Mouse (Mus musculus) spleen, adult 2 months (tissue): ENCODE measurements around the gene Nup98. TPM values are rescaled to one million over a fixed set of nuclear protein-coding genes. Genes with fewer than 3 reads are reported as not detected.

Experiments
- DNase-seq, 2 experiments: peaks; one replicate each; pipeline versions ENCODE4 v3.0.0 to v3.0.0-alpha.2; 2012 to 2021; ENCODE audit warnings: low spot score in 2 of 2, low read depth in 1 of 2
- H3K27ac ChIP-seq: fragments of 200-500 bp; 2 replicates; pipeline ENCODE4 v1.5.1; 2012; ENCODE audit warnings: low read length, inconsistent platforms; ENCODE audit not compliant: insufficient read depth
- H3K27me3 ChIP-seq: fragments of 200-500 bp; 2 replicates; pipeline ENCODE4 v1.6.1; 2012; ENCODE audit warnings: mild to moderate bottlenecking, moderate library complexity, low read length, inconsistent platforms; ENCODE audit not compliant: control insufficient read depth, insufficient read depth
- H3K36me3 ChIP-seq: fragments of 200-500 bp; 2 replicates; pipeline ENCODE4 v1.6.1; 2012; ENCODE audit warnings: mild to moderate bottlenecking, low read length, inconsistent platforms; ENCODE audit not compliant: control insufficient read depth, insufficient read depth
- H3K4me1 ChIP-seq: fragments of 200-500 bp; 2 replicates; pipeline ENCODE4 v1.6.1; 2011; ENCODE audit warnings: inconsistent platforms; ENCODE audit not compliant: control insufficient read depth, insufficient read depth, insufficient read length
- H3K4me3 ChIP-seq: fragments of 200-500 bp; 2 replicates; pipeline ENCODE4 v1.5.1; 2011; ENCODE audit warnings: mild to moderate bottlenecking, inconsistent platforms; ENCODE audit not compliant: insufficient read depth, insufficient read length; ENCODE audit errors: extremely low read depth
- CTCF ChIP-seq: fragments of 200-500 bp; IDR thresholded peaks from 2 replicates; pipeline ENCODE4 v1.5.1; 2011; ENCODE audit warnings: mild to moderate bottlenecking, inconsistent platforms; ENCODE audit not compliant: insufficient read depth, insufficient read length, insufficient replicate concordance; ENCODE audit errors: extremely low read depth
- POLR2A ChIP-seq: fragments of 200-500 bp; IDR thresholded peaks from 2 replicates; pipeline ENCODE4 v1.6.1; 2011; ENCODE audit warnings: low read depth, low read length, inconsistent platforms
- WGBS: fragments of 180-500 bp; shearing (Covaris S2); methylation state at CpG from one replicate; pipeline ENCODE4 v1.1.7; 2018; 5-methylcytosine and 5-hydroxymethylcytosine counted together
- polyA plus RNA-seq: library from polyadenylated mRNA; depleted of rRNA; stranded (reverse); fragments of >200 nt; gene quantifications from 2 replicates; pipeline ENCODE4 v1.2.3, GENCODE M21; 2012

The Nup98 gene
- polyA plus RNA-seq, 1 experiment = 11.5 TPM

- Histone ChIP-seq H3K27me3 (no peaks in the 10 kb centered on the region), H3K4me1 (no peaks in the 10 kb centered on the region), H3K36me3 (peaks cover 12% of the 10 kb centered on the region; the same call in 1 of the 2 replicates), H3K27ac (no peak overlapping the region), H3K4me3 (no peak overlapping the region)
- no peak for TF ChIP-seq CTCF
- TF ChIP-seq POLR2A = no peak
- WGBS = 65% methylated on average over 4 of the region's 4 CpGs
- no peak for DNase-seq
These were observed 23.1 kb upstream of the Nup98 start for GRCm38 (mm10) chr7:102233059-102233458.

DNA sequence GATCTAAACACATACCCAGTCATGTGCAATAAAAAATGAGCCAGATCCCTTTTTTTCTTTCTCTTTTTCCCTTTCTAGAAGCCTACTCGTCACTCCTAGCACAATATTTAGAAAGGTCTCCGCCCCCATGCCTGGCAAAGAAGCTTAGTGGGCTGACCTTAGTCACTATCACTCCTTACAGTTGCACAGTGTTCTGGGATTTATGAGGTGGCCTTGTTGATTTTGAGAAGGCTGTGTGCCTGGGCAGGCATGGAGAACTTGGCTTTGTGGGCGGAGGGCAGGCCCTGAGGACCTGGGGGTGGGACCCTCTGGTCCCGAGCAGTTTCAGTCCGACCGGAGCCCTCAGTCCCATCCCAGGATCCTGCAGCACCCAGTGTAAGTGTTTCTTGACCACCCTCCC, 19.8 kb upstream of the Nup98 start:
- H3K4me3 ChIP-seq = no peak overlapping the region
- H3K27ac ChIP-seq = no peak overlapping the region
- no peaks in the 10 kb centered on the region for H3K4me1 ChIP-seq
- 91% methylated on average over 6 of the region's 6 CpGs for WGBS
- 0 out of 2 replicates have a peak, but pooled peaks cover 2% of the 10 kb centered on the region for H3K36me3 ChIP-seq
- H3K27me3 ChIP-seq = no peaks in the 10 kb centered on the region
- DNase-seq = no peak
- no peak for TF ChIP-seq POLR2A
- no peak for TF ChIP-seq CTCF

GRCm38 (mm10) chr7:102228049-102228670, 18.2 kb upstream of the Nup98 start:
- DNase-seq = no peak
- TF ChIP-seq POLR2A = no peak
- H3K27me3 ChIP-seq = no peaks in the 10 kb centered on the region
- no peaks in the 10 kb centered on the region for H3K4me1 ChIP-seq
- 96% methylated on average over 4 of the region's 4 CpGs for WGBS
- H3K27ac ChIP-seq = no peak overlapping the region
- no peak overlapping the region for H3K4me3 ChIP-seq
- H3K36me3 ChIP-seq = 0 out of 2 replicates have a peak, but pooled peaks cover 2% of the 10 kb centered on the region

- Histone ChIP-seq H3K36me3 (0 out of 2 replicates have a peak, but pooled peaks cover 2% of the 10 kb centered on the region), H3K27ac (no peak overlapping the region), H3K4me3 (no peak overlapping the region), H3K4me1 (no peaks in the 10 kb centered on the region), H3K27me3 (no peaks in the 10 kb centered on the region)
- no peak for DNase-seq
- TF ChIP-seq POLR2A = no peak
- TF ChIP-seq CTCF = no peak
- WGBS = 91% methylated on average over 6 of the region's 6 CpGs
These were observed 16.1 kb upstream of the Nup98 start for GRCm38 (mm10) chr7:102226051-102226450.

GRCm38 (mm10) chr7:102223883-102224738, 14.1 kb upstream of the Nup98 start:
- TF ChIP-seq CTCF = no peak
- no peak for TF ChIP-seq POLR2A
- H3K27ac ChIP-seq = no peak overlapping the region
- no peak overlapping the region for H3K4me3 ChIP-seq
- H3K27me3 ChIP-seq = no peaks in the 10 kb centered on the region
- WGBS = 86% methylated on average over 5 of the region's 5 CpGs
- DNase-seq = no peak
- 0 out of 2 replicates have a peak, but pooled peaks cover 2% of the 10 kb centered on the region for H3K36me3 ChIP-seq
- no peaks in the 10 kb centered on the region for H3K4me1 ChIP-seq

GRCm38 (mm10) chr7:102222830-102223556, 13.0 kb upstream of the Nup98 start:
- Histone ChIP-seq H3K27ac (peak overlapping the region; percentile 21; the same call in 1 of the 2 replicates), H3K36me3 (no peaks in the 10 kb centered on the region), H3K27me3 (no peaks in the 10 kb centered on the region), H3K4me1 (no peaks in the 10 kb centered on the region), H3K4me3 (peak overlapping the region; percentile 78)
- WGBS = 3% methylated on average over 31 of the region's 31 CpGs
- TF ChIP-seq CTCF = no peak
- no peak for TF ChIP-seq POLR2A
- DNase-seq = peak in 1 of 2 experiments; percentile 63
